Mouse (Mus musculus): ENCODE measurements around the gene Pdik1l. TPM values are rescaled to one million over a fixed set of nuclear protein-coding genes. Genes with fewer than 3 reads are reported as not detected.

The Pdik1l gene
- 4.9 and 8.5 TPM in 2 replicates for polyA plus RNA-seq (2012; rRNA removed; ENCODE audit: low replicate concordance)

DNA sequence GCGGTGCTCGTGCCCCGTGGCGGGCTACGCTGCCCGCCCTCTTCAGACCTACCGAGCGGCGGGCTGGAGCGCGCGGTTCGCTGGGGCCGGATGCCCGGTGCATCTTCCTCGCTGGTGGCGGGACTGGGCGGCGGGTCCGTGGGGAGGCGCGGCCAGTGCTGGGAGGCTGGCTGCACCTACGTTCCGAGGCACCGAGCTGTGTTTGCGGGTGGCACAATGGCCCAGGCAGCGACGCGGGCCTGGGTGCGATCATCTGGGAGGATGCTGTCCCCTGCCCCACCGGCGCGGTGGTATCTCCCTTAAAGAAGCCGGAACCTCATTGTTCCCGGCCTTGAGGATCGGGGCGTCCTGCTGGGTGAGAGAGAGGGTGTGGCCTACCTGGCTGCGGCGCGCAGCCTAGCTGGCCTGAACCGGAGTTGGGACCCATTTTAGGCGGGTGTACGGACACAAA lies at the start of gene Pdik1l:
TSS of gene Pdik1l (minus strand) at position 321 of the 451 bp plus-strand sequence.

GRCm38 (mm10) chr4:134314876-134315275 lies 27.2 kb upstream of the Pdik1l start, which contains the start of gene Trim63:
Trim63 (plus strand) TSS chr4:134315120.

DNA sequence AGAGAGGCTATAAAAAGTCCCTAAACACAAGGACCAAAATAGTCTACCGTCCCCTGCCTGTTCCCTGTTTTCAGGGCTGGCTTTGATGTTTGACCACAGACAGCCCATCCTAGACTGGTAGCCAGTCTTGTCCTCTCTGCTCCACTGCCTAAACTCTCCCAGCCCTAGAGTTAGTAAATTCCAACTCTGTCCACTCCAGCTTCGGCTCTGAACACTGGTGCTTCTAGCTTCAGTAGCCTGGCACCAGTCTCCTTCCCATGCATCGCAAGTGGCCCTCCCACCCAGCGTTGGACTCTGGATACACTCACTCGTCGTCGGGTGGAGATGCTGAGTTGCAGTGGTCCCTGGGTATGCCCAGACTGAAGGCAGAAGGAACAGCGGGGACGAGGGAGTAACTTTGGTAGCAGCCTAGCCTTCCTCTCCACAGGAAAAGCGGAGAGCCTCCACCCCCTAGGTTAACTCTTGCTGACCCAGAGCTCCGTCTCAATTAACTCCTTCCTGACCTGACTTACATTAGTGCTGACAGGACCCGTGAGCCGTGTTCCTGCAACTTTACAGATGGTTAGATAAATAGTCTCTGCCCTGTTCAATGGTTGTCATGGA lies 33.9 kb downstream of the Pdik1l start, which contains the start of gene Grrp1:
TSS of gene Grrp1 (minus strand) at position 385 of the 603 bp plus-strand sequence.

DNA sequence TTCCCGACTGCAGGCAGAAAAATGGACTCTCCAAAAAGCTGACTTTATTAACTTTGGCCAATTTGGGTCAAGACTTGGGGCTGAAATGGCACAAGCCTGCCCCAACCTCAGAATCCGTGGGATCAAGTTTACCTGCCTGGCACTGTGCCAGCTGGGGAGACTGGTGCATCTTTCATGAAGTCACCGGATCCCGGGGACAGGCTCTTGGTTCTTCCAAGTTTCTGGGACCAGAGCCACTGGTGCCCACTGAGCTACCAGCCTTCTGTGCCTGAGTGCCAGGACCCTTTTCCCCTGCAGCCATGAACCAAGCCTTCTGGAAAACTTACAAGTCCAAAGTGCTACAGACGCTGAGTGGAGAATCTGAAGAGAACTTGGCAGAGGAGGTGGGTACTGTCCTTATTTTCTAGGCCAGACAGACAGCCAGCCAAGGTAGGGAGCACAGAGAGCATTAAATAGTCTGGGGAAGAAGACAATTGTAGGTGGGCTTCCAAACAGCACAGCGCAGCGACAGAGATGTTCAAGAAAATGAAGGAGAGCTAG lies 40.9 kb downstream of the Pdik1l start, which contains the start of gene Gm30191:
TSS of gene Gm30191 (plus strand) at position 217 of the 540 bp plus-strand sequence.

DNA sequence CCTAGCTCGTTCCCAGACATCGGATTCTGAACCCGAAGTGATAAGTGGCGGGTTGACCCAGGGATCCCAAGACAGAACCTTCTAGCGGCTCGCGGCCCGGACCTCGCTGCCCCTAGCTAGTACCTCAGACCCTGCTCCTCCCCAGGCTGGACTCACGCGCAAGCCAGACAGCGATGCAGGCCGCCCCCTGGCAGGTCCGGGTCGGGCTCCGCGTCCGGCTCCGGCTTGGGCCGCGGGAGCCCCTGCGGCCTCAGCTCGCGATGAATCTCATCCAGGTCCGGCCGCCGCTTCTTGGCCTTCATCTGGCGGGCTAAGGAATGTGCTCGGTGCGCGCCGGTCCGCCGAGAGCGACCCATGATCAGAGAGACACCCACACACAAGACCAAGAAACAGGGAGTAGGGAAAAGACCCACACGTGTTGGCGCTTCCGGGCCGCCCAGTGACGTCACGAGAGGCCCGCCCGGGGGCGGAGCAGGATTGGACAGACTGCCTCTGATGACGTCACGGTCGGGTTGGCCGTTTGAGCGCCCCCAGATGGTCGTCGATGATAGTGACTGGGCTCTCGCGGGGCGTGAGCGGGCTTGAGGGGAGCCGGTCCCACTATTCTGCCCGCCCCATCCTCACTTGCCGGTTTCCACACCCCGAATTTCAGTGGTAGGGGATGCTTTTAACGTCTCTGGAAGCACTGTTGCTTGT lies 42.4 kb downstream of the Pdik1l start, which contains the start of gene Zfp593:
TSS of gene Zfp593 (minus strand) at position 445 of the 696 bp plus-strand sequence.

DNA sequence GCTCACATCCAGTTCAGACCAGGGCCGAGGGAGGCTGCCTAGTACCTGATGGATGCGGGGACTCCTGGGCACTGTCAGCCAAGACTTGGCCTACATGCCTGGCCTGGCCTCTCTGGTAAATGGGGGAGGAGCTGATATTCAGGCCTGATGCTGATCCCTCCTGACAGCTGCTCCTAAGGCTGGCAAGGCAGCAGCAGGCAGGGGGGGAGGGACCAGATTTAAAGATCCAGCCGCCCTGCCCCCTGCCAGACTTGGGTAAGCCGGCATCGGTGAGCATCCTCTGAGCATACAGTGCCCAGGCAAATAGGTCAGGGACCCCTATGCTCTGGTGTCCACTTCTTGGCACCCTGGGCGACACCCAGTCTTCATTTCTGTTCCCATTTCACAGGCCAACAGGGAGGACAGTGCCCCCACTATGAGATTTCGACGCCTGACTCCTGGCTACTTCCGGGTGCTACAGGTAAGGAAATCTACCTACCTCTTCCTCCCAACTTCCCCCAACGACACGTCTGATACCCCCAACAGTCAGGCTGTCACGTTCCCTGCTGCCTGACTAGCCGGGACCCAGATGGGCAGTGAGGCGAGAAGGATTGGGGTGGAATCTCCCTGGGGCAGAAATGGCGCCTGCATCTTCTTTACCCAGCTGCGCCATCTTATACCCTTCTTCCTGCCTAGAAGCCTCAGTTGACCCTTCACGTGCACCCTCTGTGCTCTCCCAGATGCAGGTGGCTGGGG lies 44.0 kb downstream of the Pdik1l start, which contains the start of gene E130218I03Rik:
TSS of gene E130218I03Rik (plus strand) at position 147 of the 735 bp plus-strand sequence.

GRCm38 (mm10) chr4:134238279-134238651 lies 49.4 kb downstream of the Pdik1l start, which contains the start of gene Cnksr1:
Cnksr1 (minus strand) TSS chr4:134238399.

GRCm38 (mm10) chr4:134227194-134227593 lies 60.5 kb downstream of the Pdik1l start, which contains the start of gene Catsper4:
Catsper4 (minus strand) TSS chr4:134227383.

Other genes with a start within 250 kb of the Pdik1l start
- gene Zfp683, start 234.1 kb downstream of the Pdik1l start, polyA plus RNA-seq (2012; rRNA removed; ENCODE audit: low replicate concordance), result 0.59 and 0.79 TPM in 2 replicates
- 0.07 and 1.9 TPM in 2 replicates for gene Crybg2, start 227.1 kb downstream of the Pdik1l start, polyA plus RNA-seq (2012; rRNA removed; ENCODE audit: low replicate concordance)
- gene Cd52, start 192.8 kb downstream of the Pdik1l start, polyA plus RNA-seq (2012; rRNA removed; ENCODE audit: low replicate concordance), result 34.4 and 67.8 TPM in 2 replicates
- gene Ubxn11, start 185.3 kb downstream of the Pdik1l start, polyA plus RNA-seq (2012; rRNA removed; ENCODE audit: low replicate concordance), result 2.5 and 14.3 TPM in 2 replicates
- 483 and 501 TPM in 2 replicates for gene Sh3bgrl3, start 159.1 kb downstream of the Pdik1l start, polyA plus RNA-seq (2012; rRNA removed; ENCODE audit: low replicate concordance)
- gene Cep85, start 100.8 kb downstream of the Pdik1l start, polyA plus RNA-seq (2012; rRNA removed; ENCODE audit: low replicate concordance), result 11.8 and 22.8 TPM in 2 replicates
- gene Gm7534, start 84.9 kb downstream of the Pdik1l start, polyA plus RNA-seq (2012; rRNA removed; ENCODE audit: low replicate concordance), result not detected in 2 replicates
- gene Catsper4, start 60.5 kb downstream of the Pdik1l start, polyA plus RNA-seq (2012; rRNA removed; ENCODE audit: low replicate concordance), result 1.5 TPM in 1 of 2 replicates, not detected in the other
- gene Cnksr1, start 49.5 kb downstream of the Pdik1l start, polyA plus RNA-seq (2012; rRNA removed; ENCODE audit: low replicate concordance), result 0.36 and 8.3 TPM in 2 replicates
- gene E130218I03Rik, start 44.2 kb downstream of the Pdik1l start, polyA plus RNA-seq (2012; rRNA removed; ENCODE audit: low replicate concordance), result 0.06 TPM in 1 of 2 replicates, not detected in the other
- gene Zfp593, start 42.3 kb downstream of the Pdik1l start, polyA plus RNA-seq (2012; rRNA removed; ENCODE audit: low replicate concordance), result 6.6 and 14.5 TPM in 2 replicates
- gene Gm30191, start 41.0 kb downstream of the Pdik1l start, polyA plus RNA-seq (2012; rRNA removed; ENCODE audit: low replicate concordance), result not detected in 2 replicates
- gene Grrp1, start 33.8 kb downstream of the Pdik1l start, polyA plus RNA-seq (2012; rRNA removed; ENCODE audit: low replicate concordance), result 29.8 and 36.0 TPM in 2 replicates
- 0.60 TPM in 1 of 2 replicates, not detected in the other for gene Trim63, start 27.2 kb upstream of the Pdik1l start, polyA plus RNA-seq (2012; rRNA removed; ENCODE audit: low replicate concordance)
- gene Slc30a2, start 55.3 kb upstream of the Pdik1l start, polyA plus RNA-seq (2012; rRNA removed; ENCODE audit: low replicate concordance), result 0.11 and 0.46 TPM in 2 replicates
- 0.20 and 0.82 TPM in 2 replicates for gene Extl1, start 96.0 kb upstream of the Pdik1l start, polyA plus RNA-seq (2012; rRNA removed; ENCODE audit: low replicate concordance)
- 25.4 and 27.1 TPM in 2 replicates for gene Pafah2, start 108.4 kb upstream of the Pdik1l start, polyA plus RNA-seq (2012; rRNA removed; ENCODE audit: low replicate concordance)
- gene Stmn1, start 180.4 kb upstream of the Pdik1l start, polyA plus RNA-seq (2012; rRNA removed; ENCODE audit: low replicate concordance), result 4.7 and 11.7 TPM in 2 replicates
- 21.2 and 66.3 TPM in 2 replicates for gene Paqr7, start 208.8 kb upstream of the Pdik1l start, polyA plus RNA-seq (2012; rRNA removed; ENCODE audit: low replicate concordance)
- gene Aunip, start 223.1 kb upstream of the Pdik1l start, polyA plus RNA-seq (2012; rRNA removed; ENCODE audit: low replicate concordance), result 0.23 and 0.71 TPM in 2 replicates
- 155 and 174 TPM in 2 replicates for gene Mtfr1l, start 247.5 kb upstream of the Pdik1l start, polyA plus RNA-seq (2012; rRNA removed; ENCODE audit: low replicate concordance)